Mouse (Mus musculus) CH12.LX (cell line): ENCODE measurements at regions not wholly inside any gene's neighbourhood (a gene's known extent, or its start where the extent isn't known, plus 50 kb on each side); places are given as distances from the start of the nearest gene placed in this dataset.

ENCODE experiments used
- BHLHE40 ChIP-seq: IDR thresholded peaks from 2 replicates; pipeline ENCODE4 v1.6.1; 2011; ENCODE audit warnings: mild to moderate bottlenecking, low read depth, low read length, improper control_type of control experiment
- CHD2 ChIP-seq: IDR thresholded peaks from 2 replicates; pipeline ENCODE4 v1.6.1; 2011; ENCODE audit warnings: low read length, improper control_type of control experiment
- CTCF ChIP-seq, 2 experiments: IDR thresholded peaks in 1 of 2; conservative IDR thresholded peaks in 1 of 2; 2 replicates each; pipeline ENCODE4 v1.5.1; 2011 to 2012; ENCODE audit warnings: low read depth in 2 of 2, low read length in 2 of 2, improper control_type of control experiment in 1 of 2, inconsistent platforms in 1 of 2, mild to moderate bottlenecking in 1 of 2, moderate library complexity in 1 of 2
- POLR2A ChIP-seq: IDR thresholded peaks from 2 replicates; pipeline ENCODE4 v1.6.1; 2011; ENCODE audit warnings: low read depth, mild to moderate bottlenecking, improper control_type of control experiment, low read length
- SIN3A ChIP-seq: IDR thresholded peaks from 2 replicates; pipeline ENCODE4 v1.6.1; 2012; ENCODE audit warnings: low read length, improper control_type of control experiment, inconsistent platforms
- USF1 ChIP-seq: IDR thresholded peaks from 2 replicates; pipeline ENCODE4 v1.6.1; 2014; ENCODE audit warnings: low read depth, mild to moderate bottlenecking, inconsistent platforms, low read length, improper control_type of control experiment

DNA sequence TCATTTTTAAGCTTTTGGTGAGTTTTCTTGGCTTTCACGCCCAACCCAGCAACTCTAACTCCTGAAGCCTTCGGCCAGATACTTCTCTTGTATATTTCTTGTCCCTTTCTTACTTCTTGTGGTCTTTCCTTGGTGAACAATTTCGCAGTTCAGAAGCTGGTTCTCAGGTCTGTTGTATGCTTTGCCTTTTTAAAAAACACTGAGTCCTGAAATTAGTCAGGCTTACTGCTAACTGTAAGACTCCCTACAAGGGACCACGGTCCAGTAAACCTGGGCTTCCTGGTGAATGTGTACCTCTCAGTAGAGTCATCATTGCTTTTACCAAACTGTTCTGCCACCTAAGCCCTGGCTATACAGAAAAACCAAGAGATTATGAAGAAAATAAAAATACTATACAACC, 81.3 kb upstream of the Olig3 start:
- no peak for TF ChIP-seq SIN3A
- TF ChIP-seq CTCF (conservative IDR thresholded peaks at IDR 0.05 in 1 of 2, IDR thresholded peaks at IDR 0.05 in 1 of 2; ENCODE audit: low read depth in 2 of 2, low read length in 2 of 2) = no peak
- TF ChIP-seq POLR2A = no peak
- TF ChIP-seq USF1 = no peak
- TF ChIP-seq CHD2 = no peak
- no peak for TF ChIP-seq BHLHE40
